Mouse (Mus musculus): ENCODE results near the gene Ube2d1.

DNA sequence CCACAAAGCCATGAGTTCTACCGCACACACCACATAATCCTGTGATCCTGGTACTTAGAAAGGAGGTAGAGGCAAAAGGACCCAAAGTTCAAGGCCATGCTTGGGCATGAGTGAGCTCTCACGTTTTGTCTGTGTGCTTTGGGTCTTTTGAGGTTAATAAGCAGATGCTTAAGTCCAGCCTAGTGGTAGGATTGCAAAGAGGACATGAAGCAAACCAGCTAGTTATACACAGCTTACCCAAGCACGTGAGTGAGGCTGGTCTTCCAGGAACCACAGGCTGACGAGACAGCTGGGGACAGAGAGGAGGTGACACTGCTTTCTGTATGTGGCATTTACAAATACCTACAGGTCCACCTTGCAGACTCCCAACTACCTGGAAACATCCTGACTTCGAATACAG, 32.6 kb downstream of the Ube2d1 start:
- no peak for TF ChIP-seq POLR2A (IDR thresholded peaks at IDR 0.05; ENCODE audit: low read depth, low read length)
- TF ChIP-seq CTCF (conservative IDR thresholded peaks at IDR 0.05; ENCODE audit: insufficient read depth, insufficient read length, low read depth, low read length) = no peak
